In genomic region chr11:54100692-54101591, GRCm38 (mm10) we compare ENCODE assay signal across 8 mouse cellular contexts. TPM values are rescaled to one million over a fixed set of nuclear protein-coding genes. Genes with fewer than 3 reads are reported as not detected.
DNase-seq lines count a peak whose midpoint lies in the region; ATAC-seq and TF ChIP-seq lines count a peak whose summit lies in the region.

No protein-coding gene starts in this region.

- H3K27me3 ChIP-seq in E14TG2a.4 (ENCODE audit: insufficient read depth, low read length), result peaks cover 68% of the 10 kb centered on the region
- no peaks in the 10 kb centered on the region for H3K27me3 ChIP-seq in embryonic facial prominence, embryonic 15.5 days
- H3K27me3 ChIP-seq in heart, embryonic 15.5 days, result peaks cover 7% of the 10 kb centered on the region
- no peaks in the 10 kb centered on the region; the same call in 1 of the 2 replicates for H3K27me3 ChIP-seq in lung, embryonic 14.5 days (ENCODE audit: insufficient read depth, low read length)
- H3K27me3 ChIP-seq in neural tube, embryonic 15.5 days (replicated peaks), result no peaks in the 10 kb centered on the region

- 0 out of 2 replicates have a peak, but pooled peaks cover 4% of the 10 kb centered on the region for H3K36me3 ChIP-seq in E14TG2a.4 (ENCODE audit: insufficient read depth, low read length)
- no peaks in the 10 kb centered on the region for H3K36me3 ChIP-seq in embryonic facial prominence, embryonic 15.5 days
- H3K36me3 ChIP-seq in heart, embryonic 15.5 days, result no peaks in the 10 kb centered on the region
- no peaks in the 10 kb centered on the region for H3K36me3 ChIP-seq in lung, embryonic 14.5 days (ENCODE audit: insufficient read depth)
- no peaks in the 10 kb centered on the region for H3K36me3 ChIP-seq in neural tube, embryonic 15.5 days

- TF ChIP-seq CTCF in E14TG2a.4 (conservative IDR thresholded peaks at IDR 0.05; ENCODE audit: low read length), result no peak
- no peak for TF ChIP-seq CTCF in lung, embryonic 14.5 days (IDR thresholded peaks at IDR 0.05; ENCODE audit: low read depth)

- H3K4me2 ChIP-seq in embryonic facial prominence, embryonic 15.5 days (replicated peaks), result peak overlapping the region; percentile 98
- peak overlapping the region; percentile 98 for H3K4me2 ChIP-seq in heart, embryonic 15.5 days
- H3K4me2 ChIP-seq in lung, embryonic 14.5 days, result peak overlapping the region; percentile 99
- peak overlapping the region; percentile 99 for H3K4me2 ChIP-seq in neural tube, embryonic 15.5 days

- peak; percentile 91 for ATAC-seq in embryonic facial prominence, embryonic 15.5 days (ENCODE audit: insufficient number of reproducible peaks, low FRiP score, low TSS enrichment, low read depth)
- ATAC-seq in heart, embryonic 15.5 days (replicated peaks; ENCODE audit: insufficient number of reproducible peaks, insufficient read depth, low FRiP score, low read depth), result peak; percentile 91
- ATAC-seq in lung, embryonic 14.5 days (ENCODE audit: insufficient read depth), result peak; percentile 91
- ATAC-seq in neural tube, embryonic 15.5 days (ENCODE audit: low FRiP score), result peak; percentile 92

- no peaks in the 10 kb centered on the region for H3K9me3 ChIP-seq in E14TG2a.4 (ENCODE audit: low read length)
- no peaks in the 10 kb centered on the region for H3K9me3 ChIP-seq in embryonic facial prominence, embryonic 15.5 days (replicated peaks)
- no peaks in the 10 kb centered on the region for H3K9me3 ChIP-seq in heart, embryonic 15.5 days (replicated peaks)
- H3K9me3 ChIP-seq in lung, embryonic 14.5 days (ENCODE audit: low read depth, low read length), result no peaks in the 10 kb centered on the region
- no peaks in the 10 kb centered on the region for H3K9me3 ChIP-seq in neural tube, embryonic 15.5 days (replicated peaks)

- H3K9ac ChIP-seq in embryonic facial prominence, embryonic 15.5 days, result peak overlapping the region; percentile 69
- peak overlapping the region; percentile 75 for H3K9ac ChIP-seq in heart, embryonic 15.5 days
- peak overlapping the region; percentile 65 for H3K9ac ChIP-seq in lung, embryonic 14.5 days
- peak overlapping the region; percentile 65 for H3K9ac ChIP-seq in neural tube, embryonic 15.5 days (replicated peaks)

- H3K4me3 ChIP-seq in E14TG2a.4 (replicated peaks; ENCODE audit: low read length), result peak overlapping the region; percentile 84
- H3K4me3 ChIP-seq in embryonic facial prominence, embryonic 15.5 days (replicated peaks), result peak overlapping the region; percentile 77
- peak overlapping the region; percentile 81 for H3K4me3 ChIP-seq in heart, embryonic 15.5 days
- peak overlapping the region; percentile 67 for H3K4me3 ChIP-seq in lung, embryonic 14.5 days (ENCODE audit: low read depth, low read length)
- H3K4me3 ChIP-seq in neural tube, embryonic 15.5 days (replicated peaks), result peak overlapping the region; percentile 53

- H3K4me1 ChIP-seq in E14TG2a.4 (replicated peaks; ENCODE audit: low read depth, low read length), result peaks cover 17% of the 10 kb centered on the region
- H3K4me1 ChIP-seq in embryonic facial prominence, embryonic 15.5 days, result peaks cover 40% of the 10 kb centered on the region
- H3K4me1 ChIP-seq in heart, embryonic 15.5 days (replicated peaks), result peaks cover 40% of the 10 kb centered on the region
- 0 out of 2 replicates have a peak, but pooled peaks cover 5% of the 10 kb centered on the region for H3K4me1 ChIP-seq in lung, embryonic 14.5 days (ENCODE audit: insufficient read depth)
- H3K4me1 ChIP-seq in neural tube, embryonic 15.5 days, result peaks cover 21% of the 10 kb centered on the region

- under 1% methylated on average over 62 of the region's 83 CpGs for WGBS in embryonic facial prominence, embryonic 15.5 days
- under 1% methylated on average over 81 of the region's 83 CpGs for WGBS in heart, embryonic 15.5 days
- WGBS in lung, embryonic 14.5 days, result under 1% methylated on average over 66 of the region's 83 CpGs
- under 1% methylated on average over 83 of the region's 83 CpGs for WGBS in neural tube, embryonic 15.5 days

- peak; percentile 91 for DNase-seq in adrenal gland, postnatal 10 days
- DNase-seq in kidney, postnatal 10 days, result peak; percentile 88
- DNase-seq in lung, embryonic 14.5 days, result peak; percentile 91
- peak; percentile 70 for DNase-seq in urinary bladder, postnatal 25 days (ENCODE audit: low spot score)

- H3K27ac ChIP-seq in embryonic facial prominence, embryonic 15.5 days (replicated peaks), result peak overlapping the region; percentile 36
- H3K27ac ChIP-seq in heart, embryonic 15.5 days, result peak overlapping the region; percentile 26; the same call in 1 of the 2 replicates
- no peak overlapping the region for H3K27ac ChIP-seq in lung, embryonic 14.5 days (ENCODE audit: low read depth)
- H3K27ac ChIP-seq in neural tube, embryonic 15.5 days (replicated peaks), result no peak overlapping the region

RNA-seq across cellular contexts. Expression of gene P4ha2, which starts 1.0 kb away (rescaled TPM):
- total RNA-seq in adrenal gland, postnatal 10 days (2021), result 10 to 100 TPM; 18.6 to 20.1 TPM
- polyA plus RNA-seq in embryonic facial prominence, embryonic 15.5 days (2015; fragmentation: Nextera tagmentation; extraction: Ambion mirVana), result 123 and 126 TPM in 2 replicates
- polyA plus RNA-seq in heart, embryonic 15.5 days (2015; fragmentation: Nextera tagmentation; extraction: Ambion mirVana), result 46.0 and 54.6 TPM in 2 replicates
- polyA plus RNA-seq in lung, embryonic 14.5 days (2014; fragmentation: Nextera tagmentation; extraction: Ambion mirVana), result 26.0 and 28.4 TPM in 2 replicates
- 16.7 and 18.5 TPM in 2 replicates for polyA plus RNA-seq in neural tube, embryonic 15.5 days (2015; fragmentation: Nextera tagmentation; extraction: Ambion mirVana)

RNA-seq across cellular contexts. Expression of gene Pdlim4, which starts 32.1 kb away (rescaled TPM):
- total RNA-seq in adrenal gland, postnatal 10 days (2021), result 10 to 100 TPM; 14.3 to 23.9 TPM
- polyA plus RNA-seq in embryonic facial prominence, embryonic 15.5 days (2015; fragmentation: Nextera tagmentation; extraction: Ambion mirVana), result 168 and 169 TPM in 2 replicates
- 11.4 and 20.8 TPM in 2 replicates for polyA plus RNA-seq in heart, embryonic 15.5 days (2015; fragmentation: Nextera tagmentation; extraction: Ambion mirVana)
- 12.1 and 12.6 TPM in 2 replicates for polyA plus RNA-seq in lung, embryonic 14.5 days (2014; fragmentation: Nextera tagmentation; extraction: Ambion mirVana)
- polyA plus RNA-seq in neural tube, embryonic 15.5 days (2015; fragmentation: Nextera tagmentation; extraction: Ambion mirVana), result 34.4 and 45.7 TPM in 2 replicates

Comparison
In these comparisons a context has a peak if more than half of its experiments do, and no peak if none do; other contexts are left out.
1. H3K27ac ChIP-seq: peak in embryonic facial prominence, embryonic 15.5 days (single experiment) and heart, embryonic 15.5 days (single experiment); none in lung, embryonic 14.5 days (single experiment) and neural tube, embryonic 15.5 days (single experiment).
2. Peak in every context shown above with its lines, with median percentiles within 50 percentile points of each other: H3K4me3 ChIP-seq, DNase-seq, ATAC-seq, H3K4me2 ChIP-seq and H3K9ac ChIP-seq.